Mouse (Mus musculus) small intestine, adult 2 months (tissue): ENCODE measurements around the gene Unc5b.

Experiments
- CTCF ChIP-seq: fragments of 200-500 bp; IDR thresholded peaks from 2 replicates; pipeline ENCODE4 v1.5.1; 2012; ENCODE audit warnings: low read depth, mild to moderate bottlenecking, control low read depth, inconsistent platforms, low read length, moderate library complexity, mixed read lengths; ENCODE audit not compliant: insufficient replicate concordance, insufficient read length; ENCODE audit errors: extremely low read depth
- POLR2A ChIP-seq: fragments of 200-500 bp; IDR thresholded peaks from 2 replicates; pipeline ENCODE4 v1.6.1; 2012; ENCODE audit warnings: low read depth, mild to moderate bottlenecking, control low read depth, inconsistent platforms, low read length, moderate library complexity

- no peak for TF ChIP-seq CTCF
- TF ChIP-seq POLR2A: no peak
These were observed 109.7 kb downstream of the Unc5b start for GRCm38 (mm10) chr10:60721640-60722039.
